Mouse (Mus musculus): ENCODE data around the gene E030018B13Rik. TPM values are rescaled to one million over a fixed set of nuclear protein-coding genes. Genes with fewer than 3 reads are reported as not detected.

Gene E030018B13Rik
- polyA plus RNA-seq, 1 experiment: not detected

GRCm38 (mm10) chr7:63910912-63911311 is 5.7 kb upstream of the E030018B13Rik start:
- Histone ChIP-seq H3K4me3 (ENCODE audit: low read depth, low read length) (no peak overlapping the region), H3K4me1 (ENCODE audit: control insufficient read depth, insufficient read depth, insufficient read length, low read length) (peaks cover 53% of the 10 kb centered on the region), H3K27me3 (ENCODE audit: control insufficient read depth, insufficient read depth, low read length) (no peaks in the 10 kb centered on the region), H3K27ac (ENCODE audit: insufficient read depth, low read depth, low read length) (peak overlapping the region; percentile 94), H3K36me3 (ENCODE audit: control insufficient read depth, insufficient read depth, low read length) (no peaks in the 10 kb centered on the region)
- WGBS: 36% methylated on average over 4 of the region's 4 CpGs
- TF ChIP-seq POLR2A (IDR thresholded peaks at IDR 0.05; ENCODE audit: low read depth, low read length) (no peak), CTCF (IDR thresholded peaks at IDR 0.05; ENCODE audit: extremely low read depth, insufficient read length, insufficient replicate concordance, low read depth, low read length) (peak; percentile 15; the same call in 1 of the 2 replicates)

- Histone ChIP-seq H3K4me1 (ENCODE audit: control insufficient read depth, insufficient read depth, insufficient read length, low read length) (peaks cover 47% of the 10 kb centered on the region), H3K27me3 (ENCODE audit: control insufficient read depth, insufficient read depth, low read length) (no peaks in the 10 kb centered on the region), H3K27ac (ENCODE audit: insufficient read depth, low read depth, low read length) (peak overlapping the region; percentile 94), H3K36me3 (ENCODE audit: control insufficient read depth, insufficient read depth, low read length) (no peaks in the 10 kb centered on the region), H3K4me3 (ENCODE audit: low read depth, low read length) (no peak overlapping the region)
- 13% methylated on average over 8 of the region's 8 CpGs for WGBS
- TF ChIP-seq POLR2A (IDR thresholded peaks at IDR 0.05; ENCODE audit: low read depth, low read length) (peak; percentile 24; the same call in 1 of the 2 replicates), CTCF (IDR thresholded peaks at IDR 0.05; ENCODE audit: extremely low read depth, insufficient read length, insufficient replicate concordance, low read depth, low read length) (no peak)
Observed at GRCm38 (mm10) chr7:63911383-63912233, 5.0 kb upstream of the E030018B13Rik start.

GRCm38 (mm10) chr7:63912234-63912810 is 4.3 kb upstream of the E030018B13Rik start:
- no peaks in the 10 kb centered on the region for H3K27me3 ChIP-seq (ENCODE audit: control insufficient read depth, insufficient read depth, low read length)
- peak overlapping the region; percentile 94 for H3K27ac ChIP-seq (ENCODE audit: insufficient read depth, low read depth, low read length)
- no peaks in the 10 kb centered on the region for H3K36me3 ChIP-seq (ENCODE audit: control insufficient read depth, insufficient read depth, low read length)
- WGBS: 21% methylated on average over 7 of the region's 7 CpGs
- peaks cover 53% of the 10 kb centered on the region for H3K4me1 ChIP-seq (ENCODE audit: control insufficient read depth, insufficient read depth, insufficient read length, low read length)
- no peak overlapping the region for H3K4me3 ChIP-seq (ENCODE audit: low read depth, low read length)
- TF ChIP-seq CTCF (IDR thresholded peaks at IDR 0.05; ENCODE audit: extremely low read depth, insufficient read length, insufficient replicate concordance, low read depth, low read length): no peak
- no peak for TF ChIP-seq POLR2A (IDR thresholded peaks at IDR 0.05; ENCODE audit: low read depth, low read length)

- no peaks in the 10 kb centered on the region for H3K27me3 ChIP-seq (ENCODE audit: control insufficient read depth, insufficient read depth, low read length)
- H3K4me1 ChIP-seq (ENCODE audit: control insufficient read depth, insufficient read depth, insufficient read length, low read length): peaks cover 57% of the 10 kb centered on the region
- 72% methylated on average over 12 of the region's 12 CpGs for WGBS
- H3K36me3 ChIP-seq (ENCODE audit: control insufficient read depth, insufficient read depth, low read length): no peaks in the 10 kb centered on the region
- no peak overlapping the region for H3K4me3 ChIP-seq (ENCODE audit: low read depth, low read length)
- H3K27ac ChIP-seq (ENCODE audit: insufficient read depth, low read depth, low read length): peak overlapping the region; percentile 94
- no peak for TF ChIP-seq CTCF (IDR thresholded peaks at IDR 0.05; ENCODE audit: extremely low read depth, insufficient read length, insufficient replicate concordance, low read depth, low read length)
- no peak for TF ChIP-seq POLR2A (IDR thresholded peaks at IDR 0.05; ENCODE audit: low read depth, low read length)
Observed at GRCm38 (mm10) chr7:63912924-63913723, 3.5 kb upstream of the E030018B13Rik start.

- peak overlapping the region; percentile 58 for H3K27ac ChIP-seq (ENCODE audit: insufficient read depth, low read depth, low read length)
Observed at GRCm38 (mm10) chr7:63913724-63914692, 2.6 kb upstream of the E030018B13Rik start.

GRCm38 (mm10) chr7:63914891-63915290 is 1.8 kb upstream of the E030018B13Rik start:
- H3K36me3 ChIP-seq (ENCODE audit: control insufficient read depth, insufficient read depth, low read length): no peaks in the 10 kb centered on the region
- peaks cover 71% of the 10 kb centered on the region for H3K4me1 ChIP-seq (ENCODE audit: control insufficient read depth, insufficient read depth, insufficient read length, low read length)
- H3K4me3 ChIP-seq (ENCODE audit: low read depth, low read length): no peak overlapping the region
- no peaks in the 10 kb centered on the region for H3K27me3 ChIP-seq (ENCODE audit: control insufficient read depth, insufficient read depth, low read length)
- WGBS: 93% methylated on average over 2 of the region's 2 CpGs
- TF ChIP-seq CTCF (IDR thresholded peaks at IDR 0.05; ENCODE audit: extremely low read depth, insufficient read length, insufficient replicate concordance, low read depth, low read length): no peak
- H3K27ac ChIP-seq (ENCODE audit: insufficient read depth, low read depth, low read length): no peak overlapping the region

More at GRCm38 (mm10) chr7:63913724-63914692, 2.6 kb upstream of the E030018B13Rik start:
- Histone ChIP-seq H3K27me3 (ENCODE audit: control insufficient read depth, insufficient read depth, low read length) (no peaks in the 10 kb centered on the region), H3K36me3 (ENCODE audit: control insufficient read depth, insufficient read depth, low read length) (no peaks in the 10 kb centered on the region), H3K4me3 (ENCODE audit: low read depth, low read length) (no peak overlapping the region), H3K4me1 (ENCODE audit: control insufficient read depth, insufficient read depth, insufficient read length, low read length) (peaks cover 62% of the 10 kb centered on the region)
- no peak for TF ChIP-seq CTCF (IDR thresholded peaks at IDR 0.05; ENCODE audit: extremely low read depth, insufficient read length, insufficient replicate concordance, low read depth, low read length)
- TF ChIP-seq POLR2A (IDR thresholded peaks at IDR 0.05; ENCODE audit: low read depth, low read length): no peak
- 47% methylated on average over 10 of the region's 10 CpGs for WGBS
